Mouse (Mus musculus): ENCODE results near the gene Hebp1. TPM values are rescaled to one million over a fixed set of nuclear protein-coding genes. Genes with fewer than 3 reads are reported as not detected.

Hebp1 gene
- polyA plus RNA-seq, 1 experiment from 2014 or later, result 41.5 TPM

Other genes with a start within 250 kb of the Hebp1 start
- gene Apold1, start 216.3 kb downstream of the Hebp1 start, polyA plus RNA-seq (2015; fragmentation: Nextera tagmentation; extraction: Ambion mirVana), result 3.7 and 4.4 TPM in 2 replicates
- 126 TPM in 2 replicates for gene Ddx47, start 186.4 kb downstream of the Hebp1 start, polyA plus RNA-seq (2015; fragmentation: Nextera tagmentation; extraction: Ambion mirVana)
- gene Gprc5a, start 132.4 kb downstream of the Hebp1 start, polyA plus RNA-seq (2015; fragmentation: Nextera tagmentation; extraction: Ambion mirVana), result 14.3 and 16.7 TPM in 2 replicates
- gene Gprc5d, start 79.7 kb downstream of the Hebp1 start, polyA plus RNA-seq (2015; fragmentation: Nextera tagmentation; extraction: Ambion mirVana), result not detected in 2 replicates
- gene Fam234b, start within 50 bp of the Hebp1 start, polyA plus RNA-seq (2015; fragmentation: Nextera tagmentation; extraction: Ambion mirVana), result 41.1 and 42.9 TPM in 2 replicates
- gene Gsg1, start 56.3 kb upstream of the Hebp1 start, polyA plus RNA-seq (2015; fragmentation: Nextera tagmentation; extraction: Ambion mirVana), result 0.55 and 0.86 TPM in 2 replicates
- gene Pbp2, start 112.4 kb upstream of the Hebp1 start, polyA plus RNA-seq (2015; fragmentation: Nextera tagmentation; extraction: Ambion mirVana), result 0.29 TPM in 1 of 2 replicates, not detected in the other
- gene Emp1, start 164.5 kb upstream of the Hebp1 start, polyA plus RNA-seq (2015; fragmentation: Nextera tagmentation; extraction: Ambion mirVana), result 56.3 and 67.2 TPM in 2 replicates